Mouse (Mus musculus): ENCODE results near the gene Ttbk1. TPM values are rescaled to one million over a fixed set of nuclear protein-coding genes. Genes with fewer than 3 reads are reported as not detected.

Gene Ttbk1
- polyA plus RNA-seq, 1 experiment, result 80.7 TPM

DNA sequence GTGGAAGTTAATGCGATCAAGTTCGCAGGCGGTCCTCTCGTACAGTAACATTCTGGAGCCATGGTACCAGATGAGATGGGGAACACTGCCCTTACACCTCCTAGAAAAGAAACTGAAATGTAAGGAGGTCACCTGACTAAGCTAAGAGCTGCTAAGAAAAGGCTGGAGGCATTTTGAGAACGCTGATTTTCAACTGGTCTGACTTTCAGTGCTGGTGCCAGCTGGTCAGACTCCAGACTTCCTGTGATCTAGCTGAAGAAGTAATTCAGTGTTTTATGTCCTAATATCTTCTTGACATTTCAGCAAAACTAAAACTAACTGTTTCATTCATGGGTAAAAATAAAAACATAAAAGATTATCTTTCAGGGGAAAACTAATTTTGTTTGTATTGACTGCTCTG lies 68.8 kb downstream of the Ttbk1 start:
- no peak overlapping the region for H3K4me3 ChIP-seq (ENCODE audit: control insufficient read depth, low read depth, low read length)
- H3K4me1 ChIP-seq (ENCODE audit: control insufficient read depth, insufficient read depth, low read length), result no peaks in the 10 kb centered on the region
- TF ChIP-seq CTCF (IDR thresholded peaks at IDR 0.05; ENCODE audit: control insufficient read depth, insufficient read depth, insufficient replicate concordance, low read depth, low read length) (no peak), POLR2A (IDR thresholded peaks at IDR 0.05; ENCODE audit: control insufficient read depth, low read depth, low read length) (no peak)
- no peak overlapping the region for H3K27ac ChIP-seq (ENCODE audit: control insufficient read depth, insufficient read depth, low read depth, low read length)
- no peaks in the 10 kb centered on the region for H3K27me3 ChIP-seq (ENCODE audit: control insufficient read depth, insufficient read depth, low read length)
- H3K36me3 ChIP-seq (ENCODE audit: control insufficient read depth, insufficient read depth, low read length), result peaks cover 4% of the 10 kb centered on the region

DNA sequence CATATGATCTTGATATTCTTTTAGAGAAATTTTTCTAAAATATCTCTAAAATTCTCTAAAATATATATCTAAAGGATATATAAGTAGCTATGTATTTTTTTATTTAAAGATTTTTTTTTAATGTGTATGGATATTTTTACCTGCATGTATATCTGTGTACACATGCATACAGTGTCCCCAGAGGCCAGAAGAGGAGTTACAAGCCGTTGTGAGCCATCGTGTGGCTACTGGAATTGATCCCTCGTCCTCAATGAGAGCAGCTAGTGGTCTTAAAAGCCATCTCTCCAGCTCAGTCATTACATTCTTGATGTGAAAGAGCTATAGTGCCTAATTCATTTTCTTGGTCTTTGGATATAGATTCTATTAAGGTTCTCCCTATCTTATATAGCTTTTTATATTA lies 79.0 kb downstream of the Ttbk1 start:
- Histone ChIP-seq H3K4me3 (ENCODE audit: control insufficient read depth, low read depth, low read length) (no peak overlapping the region), H3K36me3 (ENCODE audit: control insufficient read depth, insufficient read depth, low read length) (peaks cover 11% of the 10 kb centered on the region), H3K4me1 (ENCODE audit: control insufficient read depth, insufficient read depth, low read length) (no peaks in the 10 kb centered on the region), H3K27me3 (ENCODE audit: control insufficient read depth, insufficient read depth, low read length) (no peaks in the 10 kb centered on the region), H3K27ac (ENCODE audit: control insufficient read depth, insufficient read depth, low read depth, low read length) (no peak overlapping the region)
- no peak for TF ChIP-seq CTCF (IDR thresholded peaks at IDR 0.05; ENCODE audit: control insufficient read depth, insufficient read depth, insufficient replicate concordance, low read depth, low read length)
- TF ChIP-seq POLR2A (IDR thresholded peaks at IDR 0.05; ENCODE audit: control insufficient read depth, low read depth, low read length), result no peak

DNA sequence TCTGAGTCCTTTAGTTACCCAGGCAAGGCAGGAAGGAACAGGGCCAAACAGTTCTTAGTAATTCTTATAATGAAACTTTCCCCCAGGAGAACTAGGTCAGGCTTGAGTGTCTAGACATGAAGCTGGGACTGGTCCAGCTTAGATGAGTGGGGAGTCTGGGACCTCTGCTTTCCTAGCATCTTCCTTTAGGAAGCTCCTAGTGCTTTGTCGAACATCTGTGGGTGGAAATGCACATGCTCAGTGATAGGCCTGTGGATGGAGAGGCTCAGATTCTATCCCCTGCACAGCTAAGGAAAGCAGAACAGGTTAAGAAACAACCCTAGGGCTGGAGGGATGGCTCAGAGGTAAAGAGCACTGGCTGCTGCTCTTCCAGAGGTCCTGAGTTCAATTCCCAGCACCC lies 92.8 kb downstream of the Ttbk1 start:
- Histone ChIP-seq H3K36me3 (ENCODE audit: control insufficient read depth, insufficient read depth, low read length) (peaks cover 6% of the 10 kb centered on the region), H3K27ac (ENCODE audit: control insufficient read depth, insufficient read depth, low read depth, low read length) (no peak overlapping the region), H3K27me3 (ENCODE audit: control insufficient read depth, insufficient read depth, low read length) (no peaks in the 10 kb centered on the region), H3K4me3 (ENCODE audit: control insufficient read depth, low read depth, low read length) (no peak overlapping the region), H3K4me1 (ENCODE audit: control insufficient read depth, insufficient read depth, low read length) (no peaks in the 10 kb centered on the region)
- no peak for TF ChIP-seq CTCF (IDR thresholded peaks at IDR 0.05; ENCODE audit: control insufficient read depth, insufficient read depth, insufficient replicate concordance, low read depth, low read length)
- TF ChIP-seq POLR2A (IDR thresholded peaks at IDR 0.05; ENCODE audit: control insufficient read depth, low read depth, low read length), result no peak

DNA sequence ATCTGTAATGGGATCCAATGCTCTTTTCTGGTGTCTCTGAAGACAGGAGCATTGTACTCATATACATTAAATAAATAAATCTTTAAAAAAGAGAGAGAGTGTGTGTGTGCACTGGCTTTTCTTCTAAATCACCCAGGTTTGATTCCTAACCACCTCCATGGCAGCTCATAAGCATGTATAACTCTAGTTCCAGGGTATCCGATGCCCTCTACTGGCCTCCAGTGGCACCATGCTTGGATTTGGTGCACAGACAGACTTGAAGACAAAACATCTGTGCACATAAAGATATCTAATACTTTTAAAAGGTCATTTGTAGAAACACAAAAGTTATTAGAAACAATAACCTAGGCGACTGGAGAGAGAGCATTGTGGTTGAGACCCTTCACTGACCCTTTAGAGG lies 94.5 kb downstream of the Ttbk1 start:
- TF ChIP-seq POLR2A (IDR thresholded peaks at IDR 0.05; ENCODE audit: control insufficient read depth, low read depth, low read length) (no peak), CTCF (IDR thresholded peaks at IDR 0.05; ENCODE audit: control insufficient read depth, insufficient read depth, insufficient replicate concordance, low read depth, low read length) (no peak)
- no peaks in the 10 kb centered on the region for H3K4me1 ChIP-seq (ENCODE audit: control insufficient read depth, insufficient read depth, low read length)
- no peaks in the 10 kb centered on the region for H3K27me3 ChIP-seq (ENCODE audit: control insufficient read depth, insufficient read depth, low read length)
- H3K27ac ChIP-seq (ENCODE audit: control insufficient read depth, insufficient read depth, low read depth, low read length), result no peak overlapping the region
- H3K36me3 ChIP-seq (ENCODE audit: control insufficient read depth, insufficient read depth, low read length), result peaks cover 1% of the 10 kb centered on the region
- no peak overlapping the region for H3K4me3 ChIP-seq (ENCODE audit: control insufficient read depth, low read depth, low read length)

Other genes starting within 250 kb of the Ttbk1 start
- 57.5 and 68.8 TPM in 2 replicates for gene Polr1c, start 239.6 kb downstream of the Ttbk1 start, polyA plus RNA-seq (2012; rRNA removed)
- 67.9 and 75.4 TPM in 2 replicates for gene Yipf3, start 239.6 kb downstream of the Ttbk1 start, polyA plus RNA-seq (2012; rRNA removed)
- 106 and 120 TPM in 2 replicates for gene Lrrc73, start 234.1 kb downstream of the Ttbk1 start, polyA plus RNA-seq (2012; rRNA removed)
- gene Tjap1, start 204.6 kb downstream of the Ttbk1 start, polyA plus RNA-seq (2012; rRNA removed), result 33.1 and 39.0 TPM in 2 replicates
- 0.38 and 0.97 TPM in 2 replicates for gene Dlk2, start 190.3 kb downstream of the Ttbk1 start, polyA plus RNA-seq (2012; rRNA removed)
- gene Abcc10, start 159.3 kb downstream of the Ttbk1 start, polyA plus RNA-seq (2012; rRNA removed), result 8.8 and 8.9 TPM in 2 replicates
- 71.7 and 73.7 TPM in 2 replicates for gene Zfp318, start 103.9 kb downstream of the Ttbk1 start, polyA plus RNA-seq (2012; rRNA removed)
- gene Crip3, start 58.7 kb downstream of the Ttbk1 start, polyA plus RNA-seq (2012; rRNA removed), result 7.4 and 8.5 TPM in 2 replicates
- gene Slc22a7, start 49.2 kb downstream of the Ttbk1 start, polyA plus RNA-seq (2012; rRNA removed), result 1.3 and 1.5 TPM in 2 replicates
- gene Dnph1, start 9.0 kb upstream of the Ttbk1 start, polyA plus RNA-seq (2012; rRNA removed), result 8.7 and 9.4 TPM in 2 replicates
- 20.5 and 22.4 TPM in 2 replicates for gene Cul9, start 58.7 kb upstream of the Ttbk1 start, polyA plus RNA-seq (2012; rRNA removed)
- 96.2 and 106 TPM in 2 replicates for gene Srf, start 68.5 kb upstream of the Ttbk1 start, polyA plus RNA-seq (2012; rRNA removed)
- gene Ptk7, start 141.8 kb upstream of the Ttbk1 start, polyA plus RNA-seq (2012; rRNA removed), result 3.1 and 3.2 TPM in 2 replicates
- 20.7 and 22.7 TPM in 2 replicates for gene Klc4, start 158.3 kb upstream of the Ttbk1 start, polyA plus RNA-seq (2012; rRNA removed)
- gene Mrpl2, start 158.6 kb upstream of the Ttbk1 start, polyA plus RNA-seq (2012; rRNA removed), result 25.5 and 33.7 TPM in 2 replicates
- gene Cul7, start 162.7 kb upstream of the Ttbk1 start, polyA plus RNA-seq (2012; rRNA removed), result 6.7 and 7.6 TPM in 2 replicates
- gene Rrp36, start 186.7 kb upstream of the Ttbk1 start, polyA plus RNA-seq (2012; rRNA removed), result 11.2 and 12.5 TPM in 2 replicates
- gene Mea1, start 191.1 kb upstream of the Ttbk1 start, polyA plus RNA-seq (2012; rRNA removed), result 1,562 and 1,699 TPM in 2 replicates
- 626 and 644 TPM in 2 replicates for gene Klhdc3, start 193.2 kb upstream of the Ttbk1 start, polyA plus RNA-seq (2012; rRNA removed)
- 12.4 and 12.9 TPM in 2 replicates for gene Ppp2r5d, start 217.4 kb upstream of the Ttbk1 start, polyA plus RNA-seq (2012; rRNA removed)
- 43.4 and 43.9 TPM in 2 replicates for gene Pex6, start 223.8 kb upstream of the Ttbk1 start, polyA plus RNA-seq (2012; rRNA removed)
- gene Gnmt, start 241.5 kb upstream of the Ttbk1 start, polyA plus RNA-seq (2012; rRNA removed), result 2.3 and 3.7 TPM in 2 replicates